Mouse (Mus musculus) heart, adult 18-20 months (tissue): ENCODE data around the gene Mfng. TPM values are rescaled to one million over a fixed set of nuclear protein-coding genes. Genes with fewer than 3 reads are reported as not detected.

ENCODE experiments used
- DNase-seq, 2 experiments: peaks; one replicate each; pipeline ENCODE4 v3.0.0; 2021 to 2022; ENCODE audit warnings: mixed read lengths in 1 of 2
- total RNA-seq, 2 experiments: library from RNA; stranded (reverse); gene quantifications; 2 replicates each; pipeline ENCODE4 v1.2.3; 2021

Mfng gene
- total RNA-seq, 2 experiments from 2014 or later = 10.8 to 11.0 TPM

DNA sequence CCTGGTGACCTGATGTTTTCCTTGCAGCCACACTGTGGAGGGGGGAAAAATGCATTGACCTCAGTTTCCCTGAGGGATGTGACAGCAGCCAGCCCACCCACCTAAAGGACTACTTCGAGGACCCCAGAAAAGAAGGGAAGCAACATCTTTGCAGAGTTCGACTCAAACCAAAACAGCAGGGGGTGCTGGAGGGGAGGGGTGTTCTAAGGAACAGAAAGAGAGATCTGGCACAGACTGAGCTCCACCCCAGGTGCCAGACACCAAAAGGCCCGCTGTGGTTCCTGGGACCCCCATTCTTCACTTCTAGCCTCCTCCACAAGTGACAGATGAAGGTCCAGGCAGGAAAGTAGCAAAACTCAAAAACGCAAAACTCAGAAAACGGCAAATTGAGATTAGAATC, 57.4 kb downstream of the Mfng start:
- DNase-seq = no peak

DNA sequence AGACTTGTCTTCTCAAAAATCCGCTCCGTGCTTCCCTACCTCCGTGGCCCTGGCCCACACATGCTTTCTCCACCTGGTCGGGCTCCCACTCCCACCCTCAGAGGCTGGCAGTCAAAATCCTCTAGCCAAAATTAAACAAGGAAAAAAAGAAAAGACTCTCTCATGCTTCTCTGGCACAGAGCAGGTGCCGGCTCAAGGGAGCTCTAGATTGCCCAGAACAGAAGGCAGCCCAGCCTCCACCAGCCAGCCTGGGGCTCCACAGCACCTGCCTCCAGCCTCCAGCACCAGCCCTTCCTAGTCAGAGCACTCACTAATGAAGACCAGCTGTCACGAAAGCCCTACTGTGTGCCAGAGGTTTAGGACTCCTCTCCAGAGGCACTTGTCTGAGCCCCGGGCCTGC, 59.5 kb downstream of the Mfng start:
- DNase-seq = no peak

DNA sequence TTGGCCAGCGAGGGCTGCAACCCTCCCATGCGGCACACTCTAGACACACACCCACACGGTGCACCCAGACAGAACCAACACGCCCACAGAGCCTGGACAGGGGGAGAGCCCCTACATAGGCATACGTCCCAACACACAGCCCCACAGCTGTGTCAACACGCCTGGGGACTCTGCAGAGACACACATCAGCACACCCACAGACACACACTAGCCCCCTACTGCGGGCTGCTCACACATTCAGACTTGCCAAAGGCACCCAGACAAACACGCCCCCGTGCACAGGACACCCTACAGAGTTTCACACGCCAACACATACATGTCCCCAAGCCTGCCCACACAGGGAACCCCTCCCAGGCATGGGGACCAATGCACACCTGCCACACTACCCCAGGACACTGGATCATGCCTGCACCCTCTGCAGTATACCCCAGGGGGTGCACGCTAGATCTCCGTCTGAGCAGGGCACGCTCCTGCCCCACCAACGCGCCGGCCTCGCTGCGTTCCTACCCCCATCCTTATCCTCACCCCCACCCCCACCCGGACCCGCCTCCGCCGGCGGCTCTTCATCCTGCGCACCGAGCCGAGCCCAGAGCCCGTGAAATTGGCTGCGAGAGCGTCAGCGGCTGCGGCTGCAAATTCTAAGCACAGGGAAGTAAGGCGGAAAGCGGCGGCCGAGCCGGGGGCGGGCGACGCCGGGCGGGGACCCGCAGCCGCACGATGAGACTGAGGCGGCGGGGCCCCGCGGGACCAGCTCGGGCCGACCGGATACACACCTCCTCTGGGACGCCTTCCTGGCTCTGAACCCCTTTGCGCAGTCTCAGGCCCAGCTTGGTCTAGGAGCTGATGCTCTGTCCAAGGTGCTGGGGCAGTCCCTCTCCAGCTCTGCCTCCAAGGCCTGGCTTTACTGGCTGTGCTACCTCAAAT, 60.7 kb downstream of the Mfng start:
- DNase-seq = peak; percentile 22 to 23

GRCm38 (mm10) chr15:78711935-78712334, 61.3 kb downstream of the Mfng start:
- no peak for DNase-seq

GRCm38 (mm10) chr15:78710634-78711033, 62.6 kb downstream of the Mfng start:
- DNase-seq = no peak

GRCm38 (mm10) chr15:78709767-78710166, 63.5 kb downstream of the Mfng start:
- peak; percentile 7 to 12 for DNase-seq

- DNase-seq = no peak
Measured at GRCm38 (mm10) chr15:78706630-78707029, 66.6 kb downstream of the Mfng start.

Other genes starting within 250 kb of the Mfng start
- 1 to 10 TPM; 7.8 to 7.9 TPM for gene C1qtnf6, start 242.1 kb downstream of the Mfng start, total RNA-seq
- gene Sstr3, start 228.8 kb downstream of the Mfng start, total RNA-seq = not detected
- 10 to 100 TPM in 1 of 2 experiments, 1 to 10 TPM in 1; 2.2 to 19.1 TPM for gene Rac2, start 200.7 kb downstream of the Mfng start, total RNA-seq
- 1 to 10 TPM; 3.8 to 6.3 TPM for gene Cyth4, start 176.4 kb downstream of the Mfng start, total RNA-seq
- gene Elfn2, start 54.7 kb downstream of the Mfng start, total RNA-seq = 1 to 10 TPM; 1.6 to 2.2 TPM
- gene Card10, start 29.6 kb upstream of the Mfng start, total RNA-seq = 10 to 100 TPM; 14.1 to 14.5 TPM
- gene Cdc42ep1, start 69.1 kb upstream of the Mfng start, total RNA-seq = 10 to 100 TPM; 26.3 to 27.9 TPM
- not detected for gene Lgals2, start 82.1 kb upstream of the Mfng start, total RNA-seq
- gene Gga1, start 103.7 kb upstream of the Mfng start, total RNA-seq = 10 to 100 TPM; 40.3 to 45.2 TPM
- under 1 TPM; 0.10 to 0.27 TPM for gene Gm49510, start 126.2 kb upstream of the Mfng start, total RNA-seq
- gene Sh3bp1, start 126.3 kb upstream of the Mfng start, total RNA-seq = 1 to 10 TPM; 3.5 to 7.1 TPM
- gene Pdxp, start 140.4 kb upstream of the Mfng start, total RNA-seq = under 1 TPM; 0.62 to 0.64 TPM
- gene Lgals1, start 153.2 kb upstream of the Mfng start, total RNA-seq = 100 to 1,000 TPM; 185 to 222 TPM
- gene Nol12, start 161.5 kb upstream of the Mfng start, total RNA-seq = 10 to 100 TPM; 15.7 to 19.1 TPM
- gene Triobp, start 174.2 kb upstream of the Mfng start, total RNA-seq = 10 to 100 TPM; 25.5 to 30.2 TPM